Mouse (Mus musculus) retina, postnatal 7 days (tissue): ENCODE measurements around the gene Tlk2.

ENCODE experiments used
- DNase-seq: peaks from one replicate; pipeline ENCODE4 v3.0.0-alpha.2; 2012; ENCODE audit warnings: low read depth, low spot score

Gene Tlk2

GRCm38 (mm10) chr11:105161411-105161810 lies 17.2 kb upstream of the Tlk2 start:
- DNase-seq, result no peak

DNA sequence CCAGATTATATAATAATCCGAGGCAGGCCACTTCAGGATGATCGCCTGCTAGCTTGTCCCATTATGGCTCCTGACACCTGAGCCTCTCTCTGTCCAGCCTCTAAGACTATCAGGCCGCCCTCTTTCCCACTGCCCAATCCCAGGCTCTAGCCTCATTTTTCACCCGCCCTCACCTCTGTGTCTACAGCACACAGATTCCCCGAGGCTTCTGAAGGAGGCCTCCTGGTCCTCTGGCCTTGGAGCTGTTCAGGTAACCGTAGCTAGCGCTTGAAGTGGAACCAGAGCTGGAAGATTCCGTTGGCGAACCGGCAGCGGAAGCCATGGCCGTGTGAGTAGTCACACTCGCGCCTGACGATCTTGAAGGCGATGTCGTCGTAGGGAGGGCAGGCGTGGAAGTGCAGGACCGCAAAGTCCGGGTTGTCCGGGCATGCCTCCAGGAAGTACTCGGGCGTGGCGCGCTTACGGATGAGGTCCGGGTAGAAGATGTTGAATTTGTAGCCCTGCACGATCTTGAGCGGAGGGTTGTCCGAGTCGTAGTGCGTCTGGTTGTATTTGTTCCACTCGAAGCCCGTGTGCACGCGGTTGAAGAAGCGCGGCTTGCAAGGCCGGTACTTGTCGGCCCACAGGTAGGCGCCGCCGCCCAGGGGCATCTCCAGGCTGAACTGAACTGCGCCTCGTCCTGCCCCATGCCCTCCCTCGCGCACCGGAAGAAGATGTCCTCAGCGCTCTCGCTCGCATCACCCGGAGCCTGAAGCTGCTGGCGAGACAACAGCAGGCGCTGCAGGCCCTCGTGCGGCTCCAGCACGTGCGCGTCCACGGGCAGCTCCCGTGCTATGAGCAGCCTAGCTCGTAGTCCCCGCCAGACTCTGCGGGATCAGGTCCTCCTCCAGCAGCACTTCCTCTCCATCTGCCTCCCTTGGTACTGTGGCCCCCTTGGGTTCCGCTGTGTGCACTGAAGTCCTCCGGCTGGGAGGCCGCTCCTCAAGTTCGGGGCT lies 13.8 kb upstream of the Tlk2 start:
- DNase-seq, result no peak

DNA sequence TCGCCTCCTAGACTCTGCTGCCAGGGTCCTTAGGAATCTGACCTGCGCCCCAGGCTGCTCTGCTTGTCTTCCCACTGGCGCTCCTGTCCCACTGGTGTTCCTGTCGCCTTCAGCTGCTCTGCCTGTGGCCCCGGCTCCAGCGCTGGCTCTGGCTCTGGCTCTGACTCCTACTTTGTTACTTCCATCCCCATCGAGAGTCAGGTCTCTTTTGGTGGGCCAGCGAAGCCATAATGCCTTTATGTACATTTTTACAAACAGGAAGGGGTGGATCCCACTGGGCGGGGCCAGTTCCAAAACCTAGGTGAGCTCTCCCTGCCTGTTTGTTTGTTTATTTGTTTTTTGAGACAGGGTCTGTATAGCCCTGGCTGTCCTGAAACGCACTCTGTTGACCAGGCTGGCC lies 11.8 kb upstream of the Tlk2 start:
- DNase-seq, result no peak

DNA sequence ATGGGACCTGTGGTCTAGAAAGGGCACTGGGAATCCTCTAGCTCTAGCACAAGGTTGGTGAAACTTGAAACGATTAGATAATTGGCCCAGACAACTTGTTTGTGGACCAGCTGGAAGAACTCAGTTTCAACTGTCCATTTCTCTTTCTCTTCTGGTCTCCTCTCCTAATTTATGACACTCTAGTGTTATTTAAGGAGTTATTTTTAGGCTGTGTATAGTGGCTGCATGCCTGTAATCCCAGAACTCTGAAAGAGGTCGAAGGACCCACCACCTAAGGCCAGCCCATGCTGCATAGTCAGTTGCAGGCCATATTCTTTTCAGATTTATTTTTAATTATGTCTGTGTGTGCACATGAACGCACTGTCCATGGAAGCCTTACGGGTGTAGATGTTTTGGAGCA lies 916 bp downstream of the Tlk2 start:
- DNase-seq, result no peak

GRCm38 (mm10) chr11:105180471-105181091 lies 2.0 kb downstream of the Tlk2 start:
- no peak for DNase-seq

- peak; percentile 94 for DNase-seq
Measured at GRCm38 (mm10) chr11:105181126-105181637, 2.6 kb downstream of the Tlk2 start.

DNA sequence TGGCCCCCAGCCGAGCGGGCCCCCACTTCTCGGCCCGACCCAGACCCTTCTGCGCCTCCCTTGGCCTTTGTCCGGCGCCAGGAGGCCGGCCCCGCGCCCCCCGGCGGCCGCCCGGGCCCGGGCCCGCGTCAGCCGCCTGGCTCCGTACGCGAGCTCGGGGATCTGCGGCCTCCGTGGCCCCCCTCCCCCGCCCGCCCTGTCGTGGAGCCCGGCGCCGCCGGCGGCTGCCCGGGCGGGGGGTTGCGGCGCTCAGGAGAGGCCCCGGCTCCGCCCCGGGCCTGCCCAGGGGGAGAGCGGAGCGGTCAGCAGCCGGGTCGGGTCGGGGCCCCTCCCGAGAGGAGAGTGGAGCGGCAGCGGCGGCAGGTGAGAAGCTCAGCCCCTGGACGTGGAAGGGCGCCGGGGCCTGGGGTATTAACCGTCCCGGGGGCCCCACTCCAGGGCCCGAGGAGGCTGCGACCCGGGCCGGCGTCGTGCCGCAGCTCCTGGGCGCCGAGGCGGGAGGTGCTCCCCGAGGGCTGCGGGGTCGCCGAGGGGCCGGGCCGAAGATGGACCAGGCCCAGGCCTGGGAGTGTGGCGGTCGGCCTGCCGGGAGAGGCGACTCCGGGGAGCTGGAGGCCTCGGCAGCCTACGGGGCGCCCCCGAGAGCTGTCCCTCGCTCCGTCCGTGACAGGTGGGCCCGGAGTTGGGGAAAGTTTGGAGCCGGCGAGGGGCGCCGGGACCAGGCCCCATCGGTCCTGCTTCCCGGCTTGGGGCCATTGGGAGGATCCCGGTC lies 3.3 kb downstream of the Tlk2 start:
- DNase-seq, result peak; percentile 11

GRCm38 (mm10) chr11:105182461-105182855 lies 3.9 kb downstream of the Tlk2 start:
- no peak for DNase-seq

- no peak for DNase-seq
Measured at GRCm38 (mm10) chr11:105184678-105185077, 6.1 kb downstream of the Tlk2 start.

DNA sequence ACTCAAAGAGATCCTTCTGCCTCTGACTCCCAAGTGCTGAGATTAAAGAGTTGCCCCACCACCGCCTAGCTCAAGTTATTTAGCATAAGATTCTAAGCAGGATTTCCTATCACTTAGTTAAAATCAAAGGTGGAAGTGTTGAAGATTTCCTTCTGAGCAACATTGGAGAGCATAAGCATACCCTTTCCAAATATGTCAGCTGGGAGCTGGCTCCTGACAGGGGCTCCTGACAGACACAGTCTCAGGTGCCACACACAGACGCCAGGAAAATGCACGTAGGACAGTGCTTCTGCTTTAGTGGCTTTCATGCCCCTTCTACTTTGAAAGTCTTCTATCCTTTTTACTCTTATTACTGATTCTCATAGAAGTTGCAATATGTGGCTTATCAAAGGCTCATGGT lies 13.6 kb downstream of the Tlk2 start:
- DNase-seq, result no peak

DNA sequence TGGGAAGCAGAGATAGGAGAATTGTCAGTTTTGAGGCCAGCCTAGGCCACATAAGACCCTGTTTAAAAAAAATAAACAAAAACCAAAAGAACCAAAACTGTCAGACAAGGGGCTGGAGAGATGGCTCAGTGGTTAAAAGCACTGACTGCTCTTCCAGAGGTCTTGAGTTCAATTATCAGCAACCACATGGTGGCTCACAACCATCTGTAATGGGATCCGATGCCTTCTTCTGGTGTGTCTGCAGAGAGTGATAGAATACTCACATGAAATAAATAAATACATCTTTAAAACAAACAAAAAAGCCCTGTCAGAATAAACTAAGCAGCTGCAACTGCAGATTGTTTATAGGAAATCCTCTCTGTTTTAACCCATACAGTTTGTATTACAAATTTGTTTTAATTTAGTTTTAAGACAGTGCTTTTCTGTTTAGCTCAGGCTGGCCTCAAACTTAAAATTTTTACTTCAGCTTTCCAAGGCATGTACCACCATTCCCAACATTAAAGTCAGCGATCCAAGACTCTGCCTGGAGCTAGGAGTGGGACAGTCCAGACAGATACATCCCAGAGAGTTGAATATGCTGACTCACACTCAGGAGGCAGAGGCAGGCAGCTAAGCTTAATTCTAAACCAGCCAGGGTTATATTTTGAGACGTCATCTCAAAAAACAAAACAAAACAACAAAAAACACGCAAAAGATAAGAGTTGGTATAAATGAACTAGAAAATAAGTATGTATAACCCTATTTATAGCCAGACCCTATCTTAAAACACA lies 18.5 kb downstream of the Tlk2 start:
- no peak for DNase-seq

GRCm38 (mm10) chr11:105202403-105202802 lies 23.8 kb downstream of the Tlk2 start:
- no peak for DNase-seq

- no peak for DNase-seq
Measured at GRCm38 (mm10) chr11:105210007-105210406, 31.4 kb downstream of the Tlk2 start.

- DNase-seq, result no peak
Measured at GRCm38 (mm10) chr11:105214257-105214656, 35.6 kb downstream of the Tlk2 start.

- no peak for DNase-seq
Measured at GRCm38 (mm10) chr11:105217771-105218170, 39.2 kb downstream of the Tlk2 start.

- no peak for DNase-seq
Measured at GRCm38 (mm10) chr11:105234501-105234900, 55.9 kb downstream of the Tlk2 start.

DNA sequence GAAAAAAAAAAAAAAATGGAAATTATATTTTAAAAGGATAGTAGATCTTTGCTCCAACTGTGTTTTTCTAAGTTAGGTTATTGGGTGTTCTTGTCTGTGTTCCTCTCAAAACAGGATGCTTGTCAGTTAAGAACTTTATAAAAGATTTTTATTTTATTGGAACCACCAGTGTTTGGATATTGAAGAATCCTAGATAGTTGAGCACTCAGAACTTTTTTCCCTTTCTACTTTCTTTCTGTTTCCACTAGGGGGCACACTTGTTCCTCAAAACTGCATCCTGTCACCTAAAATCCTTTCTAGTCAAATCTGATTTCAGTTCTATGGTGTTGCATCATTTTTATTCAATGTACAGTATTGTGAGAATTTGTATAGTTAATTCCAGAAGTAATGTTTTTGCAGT lies 62.4 kb downstream of the Tlk2 start:
- peak; percentile 16 for DNase-seq

DNA sequence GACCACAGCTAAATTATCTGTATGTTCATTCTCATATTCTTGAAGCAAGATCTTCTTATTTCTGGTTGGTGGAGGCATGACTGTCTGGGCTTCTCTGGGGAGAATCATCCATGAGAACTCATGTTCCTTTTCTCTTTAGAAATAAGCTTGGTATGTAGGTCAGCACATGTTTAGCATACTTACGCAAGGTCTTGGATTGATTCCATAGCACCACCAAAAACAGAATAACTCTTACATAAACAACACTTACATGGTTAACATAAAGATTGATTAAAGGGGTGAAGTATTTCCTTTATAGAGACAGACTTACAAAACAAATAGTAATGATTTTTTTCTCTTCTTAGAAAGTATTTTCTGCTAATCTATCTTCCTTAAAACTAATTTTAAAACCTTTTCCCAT lies 67.8 kb downstream of the Tlk2 start:
- DNase-seq, result no peak

DNA sequence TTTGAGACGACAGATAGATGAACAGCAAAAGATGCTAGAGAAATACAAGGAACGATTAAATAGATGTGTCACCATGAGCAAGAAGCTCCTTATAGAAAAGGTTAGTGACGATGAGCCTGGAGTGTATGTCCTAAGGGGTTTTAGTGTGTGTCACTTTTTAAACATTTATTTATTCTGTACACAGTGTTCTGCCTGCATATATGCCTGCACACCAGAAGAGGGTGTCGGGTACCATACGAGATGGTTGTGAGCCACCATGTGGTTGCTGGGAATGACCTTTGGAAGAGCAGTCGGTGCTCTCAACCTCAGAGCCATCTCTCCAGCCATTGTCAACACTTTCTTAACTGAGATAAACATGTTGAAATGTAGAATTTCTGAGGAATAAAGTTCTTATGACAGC lies 68.2 kb downstream of the Tlk2 start:
- DNase-seq, result no peak

DNA sequence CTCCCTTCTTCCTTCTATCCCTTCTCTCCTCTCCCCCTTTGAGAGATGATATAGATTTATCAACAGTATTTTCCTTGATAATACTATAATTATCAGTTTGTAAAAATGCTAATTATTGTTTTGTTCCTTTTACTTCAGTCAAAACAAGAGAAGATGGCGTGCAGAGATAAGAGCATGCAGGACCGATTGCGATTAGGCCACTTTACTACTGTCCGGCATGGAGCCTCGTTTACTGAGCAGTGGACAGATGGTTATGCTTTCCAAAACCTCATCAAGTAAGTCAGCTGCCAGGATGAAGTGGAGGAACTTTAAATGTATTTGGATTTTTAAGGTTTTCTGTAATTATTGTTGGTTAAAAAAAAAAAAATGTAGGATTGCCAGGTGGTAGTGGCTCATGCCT lies 68.7 kb downstream of the Tlk2 start:
- no peak for DNase-seq

DNA sequence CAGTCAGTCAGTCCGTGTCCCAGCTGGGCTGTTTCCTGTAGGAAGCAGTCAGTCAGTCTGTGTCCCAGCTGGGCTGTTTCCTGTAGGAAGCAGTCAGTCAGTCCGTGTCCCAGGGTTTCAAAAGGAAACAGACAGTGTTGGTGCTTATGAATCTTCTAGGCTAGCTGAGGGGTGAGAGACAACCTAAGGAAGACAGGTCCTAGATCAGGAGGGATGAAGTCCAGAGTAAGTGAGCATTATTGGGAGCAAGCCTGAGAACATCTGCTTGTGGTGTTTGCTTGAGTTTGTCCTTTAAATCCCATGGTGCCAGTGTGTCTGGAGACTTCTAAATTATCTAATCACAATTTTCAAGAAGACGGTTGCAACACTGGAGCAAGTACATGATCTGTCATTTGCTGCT lies 81.1 kb downstream of the Tlk2 start:
- DNase-seq, result no peak
